Mouse (Mus musculus) kidney, adult 18-20 months (tissue): ENCODE measurements around the gene Gm11938.

Experiments used
- DNase-seq: peaks from one replicate; pipeline ENCODE4 v3.0.0; 2021

The Gm11938 gene

DNA sequence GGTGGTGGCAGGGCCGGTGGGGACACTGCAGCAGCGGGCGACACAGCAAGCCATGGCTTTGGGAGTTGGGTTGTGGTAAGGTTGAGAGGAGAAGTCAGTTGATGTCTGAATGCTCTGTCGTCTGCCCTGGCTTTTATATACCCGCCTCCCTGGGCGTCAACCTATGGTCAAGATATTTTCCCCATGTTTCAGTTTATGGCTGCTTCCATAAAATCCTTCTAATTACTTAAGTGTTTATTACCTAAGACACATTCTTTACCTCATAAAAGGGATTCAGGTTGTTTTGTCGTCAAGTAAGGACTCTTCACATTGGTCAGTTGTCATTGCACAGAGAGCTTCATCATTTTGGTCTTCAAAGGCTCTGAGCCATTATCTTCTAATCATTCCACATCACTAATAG is 36.6 kb downstream of the Gm11938 start, which contains the start of gene Krtap3-1:
Gene Krtap3-1, minus strand, starts transcription at position 101 of the 400 bp plus-strand sequence.
- DNase-seq: no peak

DNA sequence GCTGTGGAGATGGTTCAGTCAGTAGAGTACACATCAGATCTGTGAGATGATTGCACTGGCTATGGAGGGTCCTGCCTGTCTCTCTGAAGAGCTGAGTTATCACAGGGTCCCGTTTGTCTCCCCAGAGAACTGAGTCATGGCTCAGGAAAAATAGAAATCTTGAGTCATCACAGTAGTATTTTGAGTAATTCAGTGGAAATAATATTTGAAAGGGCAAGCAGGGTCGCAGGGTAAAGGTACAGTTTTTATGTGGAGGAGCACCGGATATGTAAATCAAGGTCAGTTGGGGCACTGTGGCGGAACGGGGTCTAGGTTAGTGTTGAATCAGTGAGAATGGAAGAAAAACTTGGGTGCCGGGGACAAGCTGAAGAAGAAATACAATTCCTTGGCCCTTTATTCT is 40.5 kb downstream of the Gm11938 start:
- no peak for DNase-seq

DNA sequence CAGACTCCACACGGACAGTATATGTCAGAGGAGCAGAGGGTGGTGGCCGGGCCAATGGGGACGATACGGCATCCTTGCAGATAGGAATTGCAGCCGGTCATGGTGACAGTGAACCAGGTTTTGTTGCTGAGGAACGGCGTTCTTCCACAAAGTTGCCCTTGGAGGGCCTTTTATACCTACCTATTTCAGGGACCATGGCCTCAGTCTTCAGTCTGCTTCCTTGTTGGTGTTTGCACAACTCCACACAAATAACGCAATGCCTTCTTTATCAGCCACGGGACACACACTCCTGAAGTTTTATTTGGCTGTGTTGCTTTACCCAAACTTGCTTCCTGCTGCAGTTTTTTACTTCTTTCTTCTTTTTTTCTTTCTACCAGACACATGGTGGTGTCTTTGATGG is 43.7 kb downstream of the Gm11938 start, which contains the start of gene Gm11939:
Gene Gm11939, minus strand, starts transcription at position 101 of the 400 bp plus-strand sequence.
- no peak for DNase-seq

DNA sequence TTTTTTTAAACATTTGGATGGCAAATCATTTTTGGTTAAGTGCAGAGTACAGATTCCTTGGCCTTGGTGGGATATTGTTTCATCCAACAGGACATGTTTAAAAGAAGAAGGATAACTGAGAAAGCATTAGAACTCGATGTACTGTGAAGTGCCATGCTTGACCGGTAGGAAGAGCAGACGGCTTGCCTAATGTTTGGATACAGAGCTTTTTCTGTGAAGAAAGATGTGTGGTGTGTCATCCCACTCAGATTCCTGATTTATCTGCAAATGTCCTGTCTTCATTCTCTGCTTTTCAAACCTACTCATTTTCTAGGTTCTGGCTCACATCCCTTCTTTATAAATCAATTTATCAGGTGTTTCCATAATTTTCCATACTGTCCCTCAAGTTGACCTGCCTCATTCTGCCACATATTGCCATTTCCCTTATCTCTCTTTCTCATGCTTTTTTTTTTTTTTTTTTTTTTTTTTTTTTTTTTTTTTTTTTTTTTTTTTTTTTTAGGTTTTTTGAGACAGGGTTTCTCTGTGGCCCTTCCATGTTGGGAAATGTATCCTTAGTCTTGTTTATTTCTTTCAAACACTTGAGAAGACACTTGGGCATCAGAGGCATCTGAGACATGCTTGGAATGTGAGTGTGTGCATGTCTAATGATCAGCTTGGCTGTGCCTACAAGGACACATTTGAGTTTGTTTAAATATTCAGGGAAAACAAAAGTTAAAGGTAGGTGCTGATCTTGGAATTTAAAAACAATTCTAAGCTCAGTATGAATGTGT is 44.9 kb downstream of the Gm11938 start:
- no peak for DNase-seq

DNA sequence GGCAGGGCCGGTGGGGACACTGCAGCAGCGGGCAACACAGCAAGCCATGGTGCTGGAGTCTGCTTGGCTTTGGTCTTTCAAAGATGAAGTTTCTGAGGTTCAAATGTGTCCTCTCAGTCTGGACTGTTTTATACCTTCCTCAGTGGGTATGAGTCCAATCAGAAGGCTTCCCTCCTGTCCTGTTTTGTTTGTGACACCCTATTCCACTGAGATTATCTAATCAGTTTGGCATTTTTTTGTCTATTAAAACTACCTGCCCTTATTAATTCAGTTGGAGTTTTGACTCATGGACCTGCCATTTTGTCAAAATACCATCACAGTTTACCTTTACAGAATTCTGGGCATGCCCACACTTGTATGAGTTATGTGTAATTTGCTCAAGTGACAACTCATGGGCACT is 46.4 kb downstream of the Gm11938 start, which contains the start of gene Krtap3-2:
Gene Krtap3-2, minus strand, starts transcription at position 101 of the 400 bp plus-strand sequence.
- no peak for DNase-seq

DNA sequence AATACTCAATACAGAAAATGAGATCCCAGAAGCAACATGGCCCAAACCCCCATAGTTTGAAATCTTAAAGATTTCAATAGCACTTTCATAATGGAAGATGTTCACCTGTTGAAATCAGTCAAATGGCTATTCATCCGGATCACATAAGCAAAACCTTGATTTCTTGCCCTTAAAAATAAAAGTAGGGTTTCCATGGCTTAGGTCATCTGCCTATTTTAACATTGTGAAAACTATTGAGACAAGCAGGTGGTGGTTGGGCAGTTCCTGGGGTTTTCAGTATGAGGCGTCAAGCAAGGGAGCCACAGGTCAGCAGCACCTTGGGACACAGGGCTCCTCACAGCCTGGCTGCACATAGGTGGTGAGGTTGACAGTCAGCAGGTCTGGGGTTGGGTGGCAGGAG is 46.9 kb downstream of the Gm11938 start:
- no peak for DNase-seq
